Mouse (Mus musculus): ENCODE results near the gene 2900026A02Rik.

- TF ChIP-seq ZC3H11A (IDR thresholded peaks at IDR 0.05; ENCODE audit: borderline replicate concordance, low read depth, low read length), result no peak
- TF ChIP-seq ZNF384 (IDR thresholded peaks at IDR 0.05; ENCODE audit: low read depth, low read length), result no peak
- no peak for TF ChIP-seq MAFK (IDR thresholded peaks at IDR 0.05; ENCODE audit: insufficient read depth, low read depth, low read length)
- TF ChIP-seq CHD2 (IDR thresholded peaks at IDR 0.05; ENCODE audit: low read depth, low read length), result no peak
- TF ChIP-seq HCFC1 (IDR thresholded peaks at IDR 0.05; ENCODE audit: borderline replicate concordance, insufficient read depth, low read length), result no peak
These were observed 94.6 kb downstream of the 2900026A02Rik start for GRCm38 (mm10) chr5:113126476-113126875.

Measured in ES-E14 (cell line).